ENCODE assay signal across 20 mouse cellular contexts in the genomic region with DNA sequence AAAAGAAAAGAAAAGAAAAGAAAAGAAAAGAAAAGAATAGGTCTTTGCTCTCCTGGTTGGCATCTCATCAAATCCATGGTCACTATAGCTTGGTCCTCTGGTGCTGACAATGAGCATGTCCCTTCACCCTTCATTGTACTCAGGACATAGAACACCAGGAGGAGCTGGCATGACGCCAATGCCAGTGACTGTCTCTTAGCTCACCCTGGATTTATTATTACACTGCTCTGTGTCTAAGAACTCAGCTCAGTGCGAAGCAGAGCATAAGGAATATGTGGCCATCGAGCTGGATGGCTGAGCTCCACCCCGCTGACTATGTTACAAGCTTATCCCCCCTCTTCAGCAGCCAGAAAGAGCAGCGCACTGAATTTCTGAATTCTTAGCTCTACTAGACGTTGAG. TPM values are rescaled to one million over a fixed set of nuclear protein-coding genes. Genes with fewer than 3 reads are reported as not detected.
DNase-seq lines count a peak whose midpoint lies in the region; ATAC-seq and TF ChIP-seq lines count a peak whose summit lies in the region.
"Had no signal": no experiment of that assay in that cellular context is flagged by ENCODE, and none has a peak within 500 bp of the region (broad histone marks: within the 10 kb centered on the region; RNA-seq: fewer than 3 reads in every experiment).

No protein-coding gene starts in this region.

- H3K9ac ChIP-seq in heart, adult 2 months (ENCODE audit: low read depth, low read length), result no peak overlapping the region
- no peak overlapping the region for H3K9ac ChIP-seq in kidney, embryonic 15.5 days
- H3K9ac ChIP-seq: hindbrain, embryonic 12.5 days; limb, embryonic 13.5 days; liver, embryonic 14.5 days; neural tube, embryonic 12.5 days had no signal

- H3K79me2 ChIP-seq in heart, adult 2 months (replicated peaks; ENCODE audit: control insufficient read depth, insufficient read depth, low read length), result no peaks in the 10 kb centered on the region

- H3K4me1 ChIP-seq in heart, adult 2 months (ENCODE audit: control insufficient read depth, insufficient read depth, low read length), result no peaks in the 10 kb centered on the region
- H3K4me1 ChIP-seq in kidney, embryonic 15.5 days, result 0 out of 2 replicates have a peak, but pooled peaks cover 3% of the 10 kb centered on the region
- H3K4me1 ChIP-seq: hindbrain, embryonic 12.5 days; limb, embryonic 13.5 days; neural tube, embryonic 12.5 days had no signal

- TF ChIP-seq POLR2A in heart, adult 2 months (IDR thresholded peaks at IDR 0.05; ENCODE audit: insufficient read depth, low read depth, low read length), result no peak

- TF ChIP-seq EP300 in heart, adult 2 months (IDR thresholded peaks at IDR 0.05; ENCODE audit: insufficient read depth, low read depth, low read length), result no peak

- TF ChIP-seq CTCF in heart, adult 2 months (IDR thresholded peaks at IDR 0.05), result no peak

- intact Hi-C loops in heart, adult 2 months (cut with DNase I), result no loop called here

- no peaks in the 10 kb centered on the region for H3K9me3 ChIP-seq in kidney, embryonic 15.5 days (replicated peaks)
- H3K9me3 ChIP-seq: hindbrain, embryonic 12.5 days; limb, embryonic 13.5 days; neural tube, embryonic 12.5 days had no signal

- no peak overlapping the region for H3K4me2 ChIP-seq in kidney, embryonic 15.5 days
- H3K4me2 ChIP-seq: hindbrain, embryonic 12.5 days; limb, embryonic 13.5 days; neural tube, embryonic 12.5 days had no signal

- ATAC-seq in kidney, embryonic 15.5 days (replicated peaks; ENCODE audit: low FRiP score), result peak; percentile 62; the same call in 1 of the 2 replicates
- ATAC-seq: activated CD4-positive, CD25-positive, alpha-beta regulatory T cell, adult 4 months; forebrain, embryonic 16.5 days; lung, postnatal 0 days; Patski had no signal

- no peak overlapping the region for H3K27ac ChIP-seq in heart, adult 2 months
- H3K27ac ChIP-seq in kidney, embryonic 15.5 days, result peak overlapping the region; percentile 42
- H3K27ac ChIP-seq: hindbrain, embryonic 12.5 days; limb, embryonic 13.5 days; liver, embryonic 14.5 days; neural tube, embryonic 12.5 days had no signal

- H3K27me3 ChIP-seq in heart, adult 2 months (ENCODE audit: control insufficient read depth, insufficient read depth, low read length), result no peaks in the 10 kb centered on the region
- no peaks in the 10 kb centered on the region for H3K27me3 ChIP-seq in kidney, embryonic 15.5 days
- H3K27me3 ChIP-seq: hindbrain, embryonic 12.5 days; limb, embryonic 13.5 days; neural tube, embryonic 12.5 days had no signal

- no peak overlapping the region for H3K4me3 ChIP-seq in heart, adult 2 months
- no peak overlapping the region for H3K4me3 ChIP-seq in kidney, embryonic 15.5 days (replicated peaks)
- H3K4me3 ChIP-seq: erythroblast, embryonic 14.5 days; hindbrain, embryonic 12.5 days; limb, embryonic 13.5 days; neural tube, embryonic 12.5 days had no signal

- peak; percentile 13 for DNase-seq in heart, postnatal 4 days
- DNase-seq in heart, adult 2 months, result no peak
- DNase-seq in retina, postnatal 1 day, result peak; percentile 24
- no peak for DNase-seq in retina, embryonic 14.5 days (ENCODE audit: low spot score)
- no peak for DNase-seq in ovary, postnatal 10 days (ENCODE audit: low spot score)
- DNase-seq in layer of hippocampus, postnatal 10 days (ENCODE audit: low spot score in 2 of 2), result no peak
- DNase-seq: cerebellum, adult 11-12 months; right cerebral cortex, postnatal 4 days; thymus, adult 18-20 months had no signal

- WGBS in heart, adult 2 months, result 74% methylated on average over 6 of the region's 6 CpGs
- WGBS in kidney, embryonic 15.5 days, result 64% methylated on average over 6 of the region's 6 CpGs

- no peaks in the 10 kb centered on the region for H3K36me3 ChIP-seq in heart, adult 2 months (ENCODE audit: control insufficient read depth, insufficient read depth, low read length)
- no peaks in the 10 kb centered on the region for H3K36me3 ChIP-seq in kidney, embryonic 15.5 days
- H3K36me3 ChIP-seq: hindbrain, embryonic 12.5 days; limb, embryonic 13.5 days; neural tube, embryonic 12.5 days had no signal

RNA-seq across cellular contexts. Expression of gene Sntg2, which starts 42.8 kb away (rescaled TPM):
- total RNA-seq in heart, postnatal 4 days (2021), result 1 to 10 TPM; 1.8 to 2.5 TPM
- under 1 TPM; 0.29 to 0.48 TPM for total RNA-seq in heart, adult 2 months (2021)
- 0.55 and 0.88 TPM in 2 replicates for polyA plus RNA-seq in heart, adult 2 months (2012; rRNA removed)
- 5.3 and 5.4 TPM in 2 replicates for polyA plus RNA-seq in kidney, embryonic 15.5 days (2015; fragmentation: Nextera tagmentation; extraction: Ambion mirVana)
- 1 to 10 TPM; 6.4 to 6.6 TPM for total RNA-seq in layer of hippocampus, postnatal 10 days (2021)
- total RNA-seq: megakaryocyte, adult 5-6 weeks had no signal
- polyA plus RNA-seq: erythroblast, embryonic 14.5 days; Patski had no signal

Comparison
In these comparisons a context has a peak if more than half of its experiments do, and no peak if none do; other contexts are left out.
1. DNase-seq: peak in heart, postnatal 4 days (single experiment) and retina, postnatal 1 day (single experiment); none in heart, adult 2 months (0 of 2), retina, embryonic 14.5 days (single experiment), ovary, postnatal 10 days (single experiment) and layer of hippocampus, postnatal 10 days (0 of 2).